Mouse (Mus musculus) layer of hippocampus, postnatal 14 days (tissue): ENCODE measurements around the gene Slc7a6. TPM values are rescaled to one million over a fixed set of nuclear protein-coding genes. Genes with fewer than 3 reads are reported as not detected.

Experiments
- total RNA-seq, 2 experiments: library from RNA; stranded (reverse); gene quantifications; 2 replicates each; pipeline ENCODE4 v1.2.3; 2021

The Slc7a6 gene
- total RNA-seq, 2 experiments from 2014 or later = 25.7 to 26.3 TPM

Other genes with a start within 250 kb of the Slc7a6 start
- gene Ctrl, start 235.0 kb upstream of the Slc7a6 start, total RNA-seq = 1 to 10 TPM; 1.2 to 1.3 TPM
- gene Psmb10, start 230.4 kb upstream of the Slc7a6 start, total RNA-seq = 10 to 100 TPM; 62.8 to 71.5 TPM
- gene Lcat, start 225.5 kb upstream of the Slc7a6 start, total RNA-seq = 10 to 100 TPM; 46.9 to 52.8 TPM
- gene Slc12a4, start 202.8 kb upstream of the Slc7a6 start, total RNA-seq = 10 to 100 TPM; 28.1 to 35.8 TPM
- not detected for gene Dpep3, start 189.4 kb upstream of the Slc7a6 start, total RNA-seq
- 10 to 100 TPM; 17.2 to 19.5 TPM for gene Dus2, start 177.5 kb upstream of the Slc7a6 start, total RNA-seq
- not detected for gene Dpep2nb, start 162.9 kb upstream of the Slc7a6 start, total RNA-seq
- 10 to 100 TPM; 11.1 to 12.6 TPM for gene Ddx28, start 157.0 kb upstream of the Slc7a6 start, total RNA-seq
- gene Nfatc3, start 110.0 kb upstream of the Slc7a6 start, total RNA-seq = 10 to 100 TPM in 1 of 2 experiments, 1 to 10 TPM in 1; 9.9 to 11.6 TPM
- gene Esrp2, start 31.9 kb upstream of the Slc7a6 start, total RNA-seq = not detected
- gene Pla2g15, start 18.5 kb upstream of the Slc7a6 start, total RNA-seq = 10 to 100 TPM; 18.5 to 19.4 TPM
- gene Slc7a6os, start 42.1 kb downstream of the Slc7a6 start, total RNA-seq = 10 to 100 TPM; 26.6 to 28.3 TPM
- gene Prmt7, start 42.1 kb downstream of the Slc7a6 start, total RNA-seq = 10 to 100 TPM; 32.1 to 34.3 TPM
- 100 to 1,000 TPM; 105 to 107 TPM for gene Smpd3, start 169.1 kb downstream of the Slc7a6 start, total RNA-seq
- gene Zfp90, start 246.5 kb downstream of the Slc7a6 start, total RNA-seq = 10 to 100 TPM; 15.6 to 16.1 TPM